Mouse (Mus musculus): ENCODE measurements around the gene Zfp619.

DNA sequence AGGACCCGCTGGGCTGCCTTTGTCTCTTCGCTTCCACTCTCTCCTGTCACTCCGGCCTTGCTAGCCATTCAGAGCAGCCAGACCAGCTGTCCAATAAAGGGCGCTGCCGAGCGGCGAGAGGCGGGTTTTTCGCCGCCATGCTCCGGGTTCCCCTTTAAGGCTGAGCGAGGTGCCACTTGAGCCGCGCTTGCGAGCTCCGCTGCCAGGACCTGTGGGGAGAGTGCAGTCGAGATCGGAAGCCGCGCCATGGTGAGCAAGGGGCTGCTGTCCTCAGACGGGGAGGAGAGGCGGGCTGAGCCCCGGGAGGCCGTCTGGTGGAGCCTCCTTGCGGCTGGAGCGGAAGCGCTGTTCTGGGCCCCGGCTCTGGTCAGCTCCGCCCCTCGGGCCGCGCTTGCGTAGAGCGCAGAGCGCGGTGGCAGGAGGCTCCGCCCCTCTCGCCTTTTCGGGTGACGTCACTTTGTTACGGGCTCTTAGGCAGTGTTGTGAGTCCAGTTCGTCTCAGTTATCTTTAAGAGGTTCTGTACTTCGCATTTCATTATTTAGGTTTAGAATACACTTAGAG lies at the start of gene Zfp619:
- peak; percentile 50; the same call in 1 of the 2 replicates for TF ChIP-seq CTCF (IDR thresholded peaks at IDR 0.05; ENCODE audit: control insufficient read depth, insufficient read depth, low read length)
- TF ChIP-seq POLR2A (IDR thresholded peaks at IDR 0.05; ENCODE audit: borderline replicate concordance, control insufficient read depth, low read depth, low read length): peak; percentile 83; the same call in 1 of the 2 replicates

Measured in bone marrow, adult 2 months (tissue).